Comparison of ENCODE assay signal across 7 mouse cellular contexts in the genomic region with DNA sequence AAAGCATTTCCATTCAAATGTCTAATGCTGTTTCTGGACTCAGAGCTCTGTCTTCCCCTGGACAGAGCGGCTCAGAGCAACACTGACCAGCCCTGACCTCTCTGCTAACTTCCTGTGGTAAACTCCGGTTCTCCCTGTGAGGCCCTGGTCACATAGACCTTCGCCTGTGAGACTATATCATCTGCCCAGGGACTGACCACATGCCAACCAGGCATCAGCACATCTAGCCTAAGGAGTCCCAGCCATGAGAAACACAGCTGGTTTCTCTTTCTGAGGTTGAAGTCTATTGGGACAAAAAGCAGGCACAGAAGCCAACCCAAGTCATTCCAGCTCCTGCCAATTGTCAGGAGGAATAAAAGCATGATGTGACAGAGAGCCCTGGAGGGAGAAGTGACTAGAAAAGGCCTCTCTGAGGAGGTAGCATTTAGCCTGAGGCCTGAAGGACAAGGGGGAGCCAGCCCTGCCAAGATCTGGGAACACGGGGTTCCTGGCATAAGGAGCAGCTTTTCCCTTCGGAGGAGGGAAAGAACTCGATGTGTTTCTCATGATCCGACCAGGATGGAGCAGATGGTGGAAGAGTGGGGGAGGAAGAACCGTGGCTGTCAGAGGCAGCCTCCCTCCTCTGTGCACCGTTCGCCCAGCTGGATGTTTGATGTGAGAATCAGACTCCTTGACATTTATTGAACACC.
DNase-seq lines count a peak whose midpoint lies in the region.

No protein-coding gene starts in this region.

- DNase-seq in 416B (ENCODE audit: low read depth), result peak; percentile 61
- peak; percentile 99 for DNase-seq in adipocyte (ENCODE audit: low spot score)
- DNase-seq in frontal cortex, adult 2 months (ENCODE audit: extremely low spot score in 1 of 2, low spot score in 1 of 2), result peak; percentile 87 to 90
- peak; percentile 89 for DNase-seq in layer of hippocampus, adult 9-11 months
- DNase-seq in right cerebral cortex, postnatal 14 days, result peak; percentile 55
- no peak for DNase-seq in kidney, postnatal 4 days
- no peak for DNase-seq in embryo, embryonic 10.5 days (ENCODE audit: low spot score)

Comparison
In these comparisons a context has a peak if more than half of its experiments do, and no peak if none do; other contexts are left out.
1. DNase-seq: peak in 416B (single experiment), adipocyte (single experiment), frontal cortex, adult 2 months (2 of 2), layer of hippocampus, adult 9-11 months (single experiment) and right cerebral cortex, postnatal 14 days (single experiment); none in kidney, postnatal 4 days (0 of 2) and embryo, embryonic 10.5 days (single experiment).